Mouse (Mus musculus): Measurements from ENCODE around the gene Ina.

Gene Ina

DNA sequence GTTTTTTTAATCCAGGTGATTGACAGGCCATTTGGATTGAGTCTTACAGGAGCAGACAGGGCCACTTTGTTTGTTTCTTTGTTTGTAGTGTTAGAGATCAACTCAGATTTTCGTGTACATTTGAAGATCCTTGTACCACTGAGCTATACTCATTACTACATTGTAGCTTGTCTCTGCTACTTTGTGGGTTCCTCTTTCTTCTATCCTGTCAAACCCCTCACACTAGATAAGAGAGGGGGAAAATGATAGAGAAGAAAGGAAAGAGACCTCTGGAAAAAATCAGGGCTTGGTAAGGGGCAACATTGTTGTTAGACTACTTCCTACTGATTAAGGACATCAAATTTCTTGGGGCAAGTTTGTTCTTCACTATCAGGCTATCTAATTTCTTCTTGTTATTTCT, 43.2 kb downstream of the Ina start:
- no peak for DNase-seq (ENCODE audit: low read depth)

DNA sequence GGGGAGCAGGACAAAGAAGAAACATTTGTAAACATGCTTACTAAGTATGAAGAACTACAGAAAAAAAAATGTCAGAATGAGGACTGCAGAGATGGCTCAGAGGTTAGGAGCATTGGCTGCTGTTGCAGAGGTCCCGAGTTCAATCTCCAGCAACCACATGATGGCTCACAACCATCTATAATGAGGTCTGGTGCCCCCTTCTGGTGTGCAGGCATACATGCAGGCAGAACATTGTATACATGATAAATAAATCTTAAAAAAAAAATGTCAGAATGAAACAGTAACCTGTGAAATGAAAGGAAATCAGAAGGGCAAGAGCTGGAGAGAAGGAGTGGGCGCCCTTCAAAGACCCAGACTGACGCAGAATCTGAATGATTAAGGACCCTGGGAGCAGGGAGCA, 51.4 kb downstream of the Ina start:
- no peak for DNase-seq (ENCODE audit: low read depth)

DNA sequence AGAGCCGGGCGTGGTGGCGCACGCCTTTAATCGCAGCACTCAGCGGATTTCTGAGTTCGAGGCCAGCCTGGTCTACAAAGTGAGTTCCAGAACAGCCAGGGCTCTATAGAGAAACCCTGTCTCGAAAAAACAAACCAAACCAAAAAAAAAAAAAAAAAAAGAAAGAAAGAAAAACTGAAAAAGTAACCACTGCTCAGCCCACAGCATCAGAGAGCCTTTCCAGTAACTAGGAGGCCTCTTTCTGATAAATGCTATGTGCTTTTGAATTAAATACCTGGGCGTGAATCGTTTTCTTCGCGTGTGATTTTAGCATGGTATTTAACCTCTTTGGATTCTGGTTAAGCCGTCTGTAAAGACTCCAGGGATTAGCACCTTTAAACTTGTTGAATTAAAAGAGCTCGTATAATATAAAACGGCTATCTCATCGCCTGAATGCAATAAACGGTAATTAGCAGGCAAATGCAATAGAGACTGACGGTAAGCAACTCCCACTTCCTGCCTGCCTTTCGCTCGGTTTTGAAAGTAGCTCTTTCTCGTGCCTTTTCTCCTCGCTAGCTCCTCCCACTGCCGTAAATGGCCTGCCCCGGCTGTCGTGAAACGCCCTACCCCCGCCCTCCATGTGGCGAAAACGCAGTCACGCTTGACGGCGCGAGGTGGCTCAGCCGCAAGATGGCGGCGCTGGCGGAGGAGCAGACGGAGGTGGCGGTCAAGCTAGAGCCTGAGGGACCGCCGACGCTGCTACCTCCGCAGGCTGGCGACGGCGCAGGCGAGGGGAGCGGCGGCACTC, 52.8 kb downstream of the Ina start, which contains the start of gene Taf5:
Taf5 (plus strand) TSS at position 651 of the 787 bp plus-strand sequence.
- DNase-seq (ENCODE audit: low read depth): peak; percentile 97

DNA sequence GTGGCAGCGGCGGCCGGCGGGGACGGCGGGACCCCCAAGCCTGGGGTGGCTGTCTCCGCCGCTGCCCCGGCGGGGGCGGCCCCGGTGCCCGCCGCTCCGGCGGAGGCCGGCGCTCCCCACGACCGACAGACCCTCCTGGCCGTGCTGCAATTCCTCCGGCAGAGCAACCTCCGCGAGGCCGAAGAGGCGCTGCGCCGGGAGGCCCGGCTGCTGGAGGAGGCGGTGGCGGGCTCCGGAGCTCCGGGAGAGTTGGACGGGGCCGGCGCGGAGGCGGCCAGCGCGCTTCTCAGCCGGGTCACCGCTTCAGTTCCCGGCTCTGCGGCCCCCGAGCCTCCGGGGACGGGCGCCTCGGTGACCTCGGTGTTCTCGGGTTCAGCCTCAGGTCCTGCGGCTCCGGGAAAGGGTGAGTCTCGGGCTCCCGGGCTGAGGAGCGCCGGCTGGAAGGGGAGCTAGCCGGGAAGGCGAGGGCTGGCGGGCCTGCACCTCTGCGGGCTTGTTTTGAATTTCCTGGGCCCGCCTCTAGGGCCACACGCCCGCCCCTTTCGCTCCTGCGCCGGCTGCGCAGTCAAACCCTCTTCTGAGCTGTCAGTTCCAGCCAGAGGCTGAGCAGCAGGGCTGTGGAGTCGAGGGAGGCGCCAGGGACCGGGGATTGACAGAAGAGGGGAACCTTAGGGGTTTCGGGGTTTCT, 53.6 kb downstream of the Ina start:
- DNase-seq (ENCODE audit: low read depth): peak; percentile 76

Measured in c-Kit-positive CD71-negative TER-119-negative erythroid progenitor cells, embryonic 14.5 days (primary cell).